Mouse (Mus musculus) thymus, adult 2 months (tissue): ENCODE measurements around the gene Sorbs1.

Source experiments
- CTCF ChIP-seq: fragments of 200-500 bp; IDR thresholded peaks from 2 replicates; pipeline ENCODE4 v1.5.1; 2012; ENCODE audit warnings: mild to moderate bottlenecking, control low read depth, low read length, moderate library complexity, borderline replicate concordance; ENCODE audit not compliant: control insufficient read depth, poor library complexity, insufficient read depth; ENCODE audit errors: extremely low read depth
- POLR2A ChIP-seq: fragments of 200-500 bp; IDR thresholded peaks from 2 replicates; pipeline ENCODE4 v1.6.1; 2012; ENCODE audit warnings: mild to moderate bottlenecking, low read length, control low read depth, moderate library complexity; ENCODE audit not compliant: control insufficient read depth, poor library complexity, insufficient read depth; ENCODE audit errors: extremely low read depth

- TF ChIP-seq POLR2A (no peak), CTCF (peak; percentile 28; the same call in 1 of the 2 replicates)
Measured at GRCm38 (mm10) chr19:40544856-40545255, 31.3 kb upstream of the Sorbs1 start.
